Mouse (Mus musculus): ENCODE measurements around the gene Ptchd3.

Ptchd3 gene

DNA sequence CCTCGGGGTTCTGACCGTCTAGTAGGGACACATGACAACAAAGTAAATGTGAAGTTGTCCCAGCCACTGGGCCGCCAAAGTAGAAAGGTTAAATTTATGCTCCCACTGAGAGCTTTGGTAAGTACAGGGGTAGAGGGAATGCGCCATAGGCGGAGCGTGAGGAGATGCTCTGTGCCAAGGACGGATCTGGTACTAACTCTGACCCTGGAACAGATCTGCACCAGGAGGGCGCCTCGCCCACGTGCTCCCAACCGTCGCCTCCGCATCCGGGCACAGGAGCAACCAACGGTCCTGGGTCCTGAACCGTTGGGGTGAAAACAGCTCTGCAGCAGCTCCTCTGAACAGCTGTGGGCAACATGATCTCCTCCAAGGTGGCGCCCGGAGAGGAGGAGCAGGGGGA is at the start of gene Ptchd3:
TSS of gene Ptchd3 (plus strand) at position 301 of the 400 bp plus-strand sequence.
- DNase-seq = no peak

DNA sequence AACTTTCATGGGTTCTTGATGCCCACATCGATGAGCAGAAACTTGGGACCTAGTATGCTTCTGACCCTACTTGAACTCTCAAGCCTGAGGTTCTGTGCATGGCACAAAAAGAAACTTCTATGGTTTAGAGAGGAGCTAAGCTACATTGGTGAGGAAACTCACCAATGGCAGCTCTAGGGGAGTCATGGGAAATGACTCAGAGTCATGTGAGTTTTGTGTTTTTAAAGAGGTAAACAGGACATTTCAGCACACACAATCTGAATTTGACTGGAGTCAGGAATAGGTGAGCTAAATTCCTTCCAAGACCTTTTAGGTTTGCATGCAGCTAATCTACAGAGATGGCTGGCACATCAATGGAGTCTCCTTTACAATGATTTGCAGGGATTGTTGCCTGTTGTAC is 48.2 kb upstream of the Ptchd3 start:
- no peak for DNase-seq

DNA sequence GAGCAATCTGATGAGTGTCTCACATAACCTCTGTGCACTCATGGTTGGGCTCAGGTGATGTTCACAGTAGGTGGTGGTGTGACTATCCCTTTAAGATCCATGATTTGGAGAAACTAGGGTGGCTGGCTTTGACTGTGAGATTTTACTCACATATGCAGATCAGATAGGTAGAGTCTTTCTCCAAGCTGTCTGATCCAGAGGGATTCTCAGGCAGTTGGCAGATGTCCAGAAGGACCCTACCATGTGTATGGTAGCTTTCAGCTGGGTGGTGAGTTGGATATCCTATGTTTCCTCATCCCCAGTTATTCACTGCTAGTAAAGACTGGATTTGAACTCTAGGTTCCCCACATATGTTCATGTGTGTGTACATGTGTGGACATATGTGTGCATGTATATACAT is 42.6 kb upstream of the Ptchd3 start:
- no peak for DNase-seq

DNA sequence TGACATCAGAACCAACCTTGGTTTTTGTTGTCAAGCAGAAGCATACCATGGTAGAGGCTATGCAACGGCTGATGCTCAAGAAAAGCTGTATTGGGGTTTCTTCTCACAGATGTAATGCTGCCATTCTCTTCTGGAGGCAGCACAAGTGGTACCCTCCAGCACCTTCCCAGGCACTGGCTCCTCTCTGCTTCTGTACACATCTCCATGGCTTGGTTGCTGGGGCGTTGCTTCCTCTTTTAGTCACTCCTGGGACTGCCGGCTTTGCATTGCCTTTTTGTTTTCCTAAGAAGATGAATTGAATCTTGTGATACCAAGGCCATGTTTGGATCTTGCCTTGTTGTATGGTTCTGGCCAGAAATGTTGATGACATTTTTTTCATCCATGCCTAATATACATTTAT is 40.5 kb upstream of the Ptchd3 start:
- no peak for DNase-seq

DNA sequence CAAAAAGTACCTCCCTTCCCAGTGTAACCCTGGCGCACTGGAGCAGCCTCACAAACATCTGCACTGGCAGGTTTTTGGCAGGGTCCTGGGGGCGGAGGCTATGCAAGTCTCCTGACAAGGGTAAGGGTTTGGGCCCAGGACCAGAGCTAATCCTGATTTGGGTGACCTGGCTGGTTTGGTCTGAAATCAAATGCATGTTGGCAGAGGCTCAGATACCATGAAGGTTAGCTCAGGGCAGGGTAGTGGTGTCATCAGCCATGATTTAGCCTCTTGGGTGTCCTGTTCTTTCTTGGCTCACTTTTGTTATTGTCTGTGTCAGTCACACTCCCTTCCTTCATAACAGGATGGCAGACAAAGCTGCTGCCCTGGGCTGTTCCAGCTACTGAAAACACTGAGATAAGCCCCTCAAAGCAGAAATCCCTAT is 39.4 kb upstream of the Ptchd3 start:
- no peak for DNase-seq

DNA sequence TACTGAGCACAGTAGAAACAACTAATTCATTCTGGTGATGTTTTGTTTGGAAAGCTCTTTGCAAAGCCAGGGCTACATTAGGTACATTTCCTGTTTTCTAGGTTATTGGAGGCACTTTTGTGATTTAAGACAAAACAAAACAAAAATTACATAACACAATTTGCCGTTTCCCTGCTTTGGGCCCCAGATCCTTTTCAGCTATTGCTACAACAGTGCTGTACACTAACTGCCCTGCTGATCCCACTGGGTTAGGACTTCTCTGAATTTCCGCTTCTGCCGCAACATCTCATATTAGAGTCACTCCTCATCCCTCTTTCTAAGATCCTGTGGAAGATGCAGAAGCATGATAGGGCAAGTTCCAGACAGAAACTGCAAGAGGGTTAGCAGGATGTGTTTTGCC is 38.6 kb upstream of the Ptchd3 start:
- no peak for DNase-seq

DNA sequence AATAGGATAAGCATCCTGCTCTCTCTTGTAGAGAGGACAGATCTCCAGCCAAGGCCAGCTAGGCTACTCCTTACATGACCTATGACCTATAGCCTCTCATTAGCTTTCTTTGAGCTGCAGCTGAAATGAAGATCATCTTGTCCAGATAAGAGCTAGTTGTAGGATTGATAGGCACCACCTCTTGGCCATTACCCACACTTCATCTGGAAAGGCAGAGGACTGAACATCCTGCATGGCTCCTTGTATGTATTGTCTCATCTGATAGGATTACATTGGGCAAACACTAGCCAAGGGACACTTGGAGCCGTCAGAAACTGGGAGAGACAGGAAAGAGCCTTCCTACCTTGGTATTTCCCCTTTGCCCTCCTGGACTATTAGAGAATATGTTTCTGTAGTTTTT is 38.1 kb upstream of the Ptchd3 start:
- DNase-seq = no peak

DNA sequence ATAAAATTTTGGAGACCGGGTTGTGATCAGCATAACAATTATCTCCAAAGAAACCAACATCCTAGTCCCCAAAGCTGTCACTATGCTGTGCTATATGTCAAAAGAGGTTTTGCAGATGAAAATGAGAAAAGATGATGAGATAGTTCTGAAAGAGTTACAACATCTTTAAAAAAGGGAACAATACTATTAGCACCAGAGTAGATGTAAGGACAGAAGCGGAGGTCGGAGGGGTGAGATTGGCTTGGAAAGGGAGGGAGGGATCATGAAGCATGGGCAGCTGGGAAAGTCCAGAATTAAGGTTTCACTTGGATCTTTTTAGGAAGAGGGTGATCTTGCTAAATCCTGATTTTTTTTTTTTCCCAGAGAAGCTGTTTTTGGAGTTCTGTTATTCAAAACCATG is 36.5 kb upstream of the Ptchd3 start:
- no peak for DNase-seq

DNA sequence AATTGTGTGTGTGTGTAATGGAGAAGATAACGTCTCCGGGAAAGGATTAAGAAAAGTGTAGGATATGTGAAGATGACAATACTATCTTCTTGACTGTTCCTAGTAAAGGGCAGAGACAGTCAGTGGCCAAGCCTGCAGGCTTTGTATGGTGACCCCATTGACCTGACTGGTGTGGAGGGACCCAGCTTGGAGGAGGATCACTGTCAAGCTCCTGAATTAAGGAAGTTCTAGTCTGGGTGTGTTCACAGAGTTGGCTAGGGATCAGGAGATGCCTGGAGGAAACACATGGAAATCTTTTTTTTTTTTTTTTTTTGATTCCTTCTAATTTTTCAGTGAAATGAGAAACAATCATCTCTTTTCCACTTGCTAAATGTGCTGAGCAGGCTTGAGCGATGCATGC is 35.9 kb upstream of the Ptchd3 start:
- no peak for DNase-seq

DNA sequence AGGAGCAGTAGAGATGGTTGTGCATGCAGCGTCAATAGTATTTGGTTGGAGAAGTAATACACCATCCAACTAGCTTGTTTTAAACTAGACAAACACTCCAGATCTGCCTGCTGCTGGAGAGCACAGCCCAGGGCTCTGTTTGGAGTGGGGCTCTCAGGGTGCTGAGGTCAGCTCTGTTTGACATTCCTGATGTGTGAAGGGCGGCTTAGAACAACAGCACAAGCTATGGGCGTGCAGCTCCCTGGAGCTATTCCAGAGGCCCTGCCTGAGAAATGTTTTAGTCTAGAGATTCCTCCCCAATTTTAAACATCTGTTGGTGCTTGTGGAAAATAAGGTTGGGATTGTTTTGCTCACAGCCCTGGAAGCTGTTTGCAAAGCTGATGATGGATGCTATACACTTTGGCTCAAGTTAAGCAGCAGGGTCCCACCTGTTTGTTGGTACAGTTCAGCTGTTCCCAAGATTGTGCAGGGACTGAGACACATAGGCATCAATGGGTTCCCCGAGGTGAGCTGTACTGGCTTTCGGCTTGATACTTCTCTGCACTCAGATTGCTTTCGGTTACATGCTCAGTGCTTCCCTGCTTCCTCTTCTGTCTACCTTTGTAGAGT is 35.4 kb upstream of the Ptchd3 start:
- DNase-seq = no peak

DNA sequence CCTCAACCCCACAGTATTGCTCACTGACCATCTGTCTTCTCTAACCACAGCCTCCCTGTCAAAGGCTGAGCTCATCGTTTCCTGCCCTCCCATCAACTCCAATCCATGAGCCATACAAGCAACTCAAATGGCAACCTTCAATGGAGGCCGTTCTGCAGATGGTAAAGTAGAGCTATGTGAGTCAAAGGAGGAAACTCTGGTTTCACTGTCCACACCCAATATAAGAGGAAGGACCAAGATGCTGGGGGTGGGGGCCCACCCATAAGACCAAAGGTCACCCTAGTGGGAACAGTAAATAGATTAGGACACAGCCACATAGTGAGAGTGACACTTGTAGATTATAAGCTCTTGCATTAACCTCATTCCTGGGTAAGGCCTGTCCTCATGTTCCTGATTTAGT is 34.1 kb upstream of the Ptchd3 start:
- no peak for DNase-seq

DNA sequence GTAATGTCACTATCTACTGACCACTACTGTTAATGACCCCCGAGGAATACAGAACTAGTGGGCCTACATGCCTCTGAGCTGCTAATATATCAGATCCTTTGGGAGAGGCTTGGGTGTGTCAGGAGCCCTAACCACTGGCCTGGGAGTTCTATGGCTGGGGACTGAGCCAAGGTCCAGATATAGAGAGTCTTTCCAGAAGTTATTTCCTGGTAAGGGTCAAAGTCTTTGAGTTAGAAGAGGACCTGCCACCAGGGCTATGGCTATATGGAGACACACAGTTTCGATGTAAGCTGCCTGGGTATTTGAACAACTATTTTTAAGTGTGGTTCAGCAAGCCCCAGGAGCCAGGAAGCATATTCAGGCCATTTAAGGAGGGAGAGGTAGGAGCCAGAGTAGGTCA is 31.5 kb upstream of the Ptchd3 start:
- DNase-seq = no peak

DNA sequence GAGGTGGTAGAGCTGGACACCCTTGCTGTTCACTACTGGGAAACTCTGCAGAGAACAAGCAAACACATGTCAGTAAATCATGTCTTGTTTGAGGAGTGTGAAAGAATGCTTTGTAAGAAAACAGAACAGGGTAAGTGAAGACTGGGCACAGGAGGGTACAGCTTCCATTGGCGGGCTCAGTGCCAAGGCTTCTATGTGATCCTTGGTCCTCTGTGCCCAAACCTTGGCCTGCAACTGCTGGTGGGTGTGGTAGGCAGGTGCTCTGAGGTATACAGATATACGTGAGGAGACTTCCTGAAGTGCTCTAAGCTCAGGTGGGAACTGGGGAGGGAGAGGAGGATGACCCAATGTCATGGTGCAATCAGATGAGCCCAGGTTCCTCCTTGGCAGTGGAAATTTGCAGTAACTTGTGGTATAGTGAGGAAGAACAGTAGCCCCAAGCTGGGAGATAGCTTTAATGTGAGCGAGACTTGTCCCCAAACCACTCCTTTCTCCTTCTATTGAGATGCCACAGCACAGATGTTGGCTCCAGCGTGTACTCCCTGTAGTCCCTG is 30.2 kb upstream of the Ptchd3 start:
- DNase-seq = no peak

DNA sequence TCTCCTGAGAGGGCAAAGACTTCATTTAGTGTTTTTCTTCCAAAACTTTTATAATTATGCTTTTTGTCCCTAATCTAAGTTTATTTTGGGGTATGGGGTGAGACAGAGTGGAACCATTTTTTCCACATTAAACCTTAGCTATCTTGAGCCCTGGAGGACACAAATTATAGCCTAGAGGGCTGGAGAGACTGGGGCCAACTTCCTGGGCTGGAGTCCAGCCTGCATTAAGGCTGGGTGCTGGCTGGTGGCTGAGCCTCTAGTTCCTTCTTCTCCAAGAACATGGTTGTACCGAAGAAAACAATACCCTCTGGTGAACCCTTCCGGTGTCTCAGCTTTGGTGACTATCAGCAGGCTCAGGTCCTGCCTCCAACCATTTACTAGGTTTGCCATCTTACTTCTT is 27.3 kb upstream of the Ptchd3 start:
- no peak for DNase-seq

DNA sequence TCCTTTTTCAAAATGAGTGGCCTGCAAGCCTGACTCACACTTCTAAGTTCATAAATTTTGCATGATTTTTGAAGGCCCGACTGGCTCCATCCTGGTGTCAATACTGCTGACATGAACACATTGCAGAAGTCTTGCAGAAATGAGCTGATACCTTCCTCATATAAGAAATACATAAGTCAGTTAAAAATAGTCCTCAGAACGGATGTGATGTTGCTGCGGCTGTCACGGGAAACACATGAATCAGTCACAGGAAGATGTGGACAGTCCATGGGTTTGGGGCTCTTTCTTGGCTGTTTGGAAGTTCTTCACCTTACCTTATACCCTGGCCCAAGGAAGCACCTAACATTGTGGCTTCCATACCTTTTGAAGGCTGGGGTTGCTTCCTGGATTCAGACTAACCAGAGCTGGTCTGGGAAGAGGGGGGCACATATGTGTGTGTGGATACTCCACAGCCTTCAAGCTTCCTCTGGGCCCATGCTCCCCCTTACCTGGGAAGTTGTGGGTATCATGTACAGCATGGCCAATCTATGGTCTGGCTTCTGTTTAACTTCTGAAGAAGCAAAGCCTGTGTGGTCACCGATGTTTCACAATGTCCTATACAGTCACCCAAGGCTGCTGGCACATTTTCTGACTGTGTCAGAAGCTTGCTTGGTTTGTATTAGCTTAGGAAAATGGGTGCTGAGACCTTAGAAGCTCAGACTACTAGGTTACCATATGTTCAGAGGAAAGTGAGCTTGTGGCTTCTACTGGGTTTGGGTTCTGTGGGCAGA is 25.6 kb upstream of the Ptchd3 start:
- DNase-seq = no peak

DNA sequence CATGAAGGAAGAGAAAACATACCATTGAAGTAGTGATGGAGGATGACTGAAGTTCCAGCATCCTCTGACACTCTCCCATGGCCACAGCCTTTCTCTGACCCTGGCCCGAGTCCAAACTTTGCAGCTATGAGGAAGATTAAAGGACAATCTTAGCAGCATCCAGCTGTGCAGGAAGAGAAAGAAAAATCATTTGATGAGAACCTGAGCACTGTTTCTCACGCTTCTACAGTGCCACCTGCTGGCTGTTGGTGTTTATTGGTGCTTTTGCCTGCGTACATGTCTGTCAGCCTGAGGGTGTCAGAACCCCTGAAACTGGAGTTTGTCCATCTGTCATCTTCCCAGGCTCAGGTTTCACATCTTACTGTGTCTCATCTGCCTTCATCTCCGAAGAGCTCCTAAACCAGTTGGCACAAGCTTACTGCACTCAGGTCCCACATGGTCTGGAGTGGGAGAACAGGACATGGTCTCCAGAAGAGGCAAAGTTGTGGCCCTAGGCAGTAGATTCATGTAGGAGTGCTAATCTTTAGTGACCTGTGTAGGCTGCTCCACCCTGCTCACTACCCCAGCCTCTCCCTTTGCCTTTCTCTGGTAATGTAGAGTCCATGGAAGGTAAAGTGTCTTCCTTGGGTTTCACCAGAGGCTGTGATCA is 21.7 kb upstream of the Ptchd3 start:
- peak; percentile 58 for DNase-seq

DNA sequence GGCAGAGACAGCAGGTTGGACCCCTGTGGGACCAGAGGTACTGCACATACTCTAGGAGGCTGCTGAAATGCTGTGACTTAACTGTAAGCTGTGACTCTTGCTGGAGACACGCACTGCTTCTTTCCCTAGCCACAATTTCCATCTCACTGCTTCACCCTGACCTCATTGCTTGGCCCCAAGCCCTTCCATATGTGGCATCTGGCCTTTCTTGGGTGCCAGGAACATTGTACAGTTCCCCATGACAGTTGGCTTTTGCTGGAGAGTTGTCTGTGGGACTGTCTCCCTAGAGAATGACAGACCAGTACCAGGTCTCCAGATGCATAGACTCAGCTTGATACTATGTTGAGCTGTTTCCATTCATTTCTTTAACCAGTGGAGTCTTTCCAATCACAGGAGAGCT is 21.2 kb upstream of the Ptchd3 start:
- DNase-seq = peak; percentile 40

DNA sequence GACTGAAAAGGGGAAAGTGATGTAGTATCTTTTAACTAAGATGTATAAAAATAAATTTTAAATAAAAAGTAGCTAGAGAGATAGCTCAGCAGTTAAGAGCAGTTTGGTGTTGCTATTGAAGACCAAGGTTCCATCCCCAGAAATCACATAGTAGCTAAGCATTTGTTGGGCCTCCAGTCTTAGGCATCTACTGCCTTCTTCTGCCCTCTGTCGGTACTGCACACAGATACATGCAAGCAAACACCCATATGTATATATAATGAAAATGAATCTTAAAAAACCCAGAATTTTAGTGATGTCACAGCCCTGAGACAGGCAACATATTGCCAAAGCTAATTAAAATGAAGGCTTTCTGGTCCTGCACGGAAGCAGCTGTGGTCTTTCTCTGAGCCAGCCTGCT is 15.9 kb downstream of the Ptchd3 start:
- DNase-seq = no peak

DNA sequence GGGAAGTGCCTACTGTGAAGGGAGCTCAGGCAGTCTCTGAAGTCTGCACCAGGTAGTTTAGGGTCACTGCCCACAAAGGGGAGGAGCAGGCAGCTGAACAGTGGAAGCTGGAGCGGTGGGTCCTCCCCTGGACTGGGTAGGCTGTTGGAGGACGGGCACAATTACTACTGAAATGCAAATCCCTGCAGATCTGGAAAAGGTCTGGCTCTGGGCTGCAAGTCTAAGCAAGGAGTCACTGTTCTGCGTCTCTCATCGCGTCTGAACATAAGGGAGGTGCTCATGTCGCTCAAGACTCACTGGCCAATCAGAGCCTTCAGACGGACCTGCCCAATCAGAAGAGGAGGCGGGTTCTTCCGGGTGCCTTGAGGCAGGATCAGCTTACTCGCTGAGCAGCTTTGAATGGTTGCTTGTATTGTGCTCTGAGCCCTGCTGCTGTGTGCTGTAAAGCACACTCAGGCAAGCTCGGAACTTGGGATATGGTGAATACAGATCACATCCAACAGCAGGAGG is 17.8 kb downstream of the Ptchd3 start:
- peak; percentile 46 for DNase-seq
